Mouse (Mus musculus) gastrocnemius, adult 8-10 months (tissue): ENCODE measurements around the gene Mlph. TPM values are rescaled to one million over a fixed set of nuclear protein-coding genes. Genes with fewer than 3 reads are reported as not detected.

Experiments
- DNase-seq, 2 experiments: peaks; one replicate each; pipeline ENCODE4 v3.0.0; 2022; ENCODE audit warnings: low spot score in 2 of 2
- total RNA-seq, 4 experiments: library from RNA; stranded (reverse); gene quantifications; 2 replicates each; pipeline ENCODE4 v1.2.4; 2022

Gene Mlph
- total RNA-seq, result under 1 TPM; 0.27 to 0.54 (median 0.31) TPM

DNA sequence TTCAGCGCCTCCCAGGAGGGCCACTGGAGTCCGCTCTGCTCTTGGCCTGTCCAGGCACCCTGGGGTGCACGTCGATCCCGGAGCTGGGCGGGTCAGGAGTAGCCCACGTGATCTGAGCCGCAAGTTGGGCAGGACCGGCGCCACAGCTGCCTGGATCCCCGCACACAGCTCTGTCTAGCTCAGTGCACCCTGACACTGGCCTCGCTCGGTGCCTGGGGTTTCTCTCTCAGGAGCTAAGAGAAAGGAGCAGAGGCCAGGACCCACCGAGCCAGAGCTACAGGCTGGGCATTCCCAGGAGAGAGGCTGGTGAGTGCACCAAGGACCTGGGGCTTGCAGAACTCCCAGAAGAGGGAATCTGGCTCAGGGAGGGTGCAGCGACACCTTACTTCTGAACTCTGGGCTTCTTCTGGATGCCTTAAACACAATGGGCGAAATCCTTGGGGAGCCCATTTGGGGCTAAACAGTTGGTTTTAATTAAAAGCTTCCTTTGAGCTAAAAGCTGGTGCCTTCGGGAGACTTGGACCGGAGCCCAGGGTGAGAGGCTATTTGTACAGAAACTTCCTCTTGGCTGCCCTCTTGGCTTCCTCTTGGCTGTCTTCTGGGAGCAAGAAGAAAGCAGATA, at the start of gene Mlph:
Gene Mlph, plus strand, starts transcription at position 138 of the 622 bp plus-strand sequence.
- DNase-seq, result no peak

DNA sequence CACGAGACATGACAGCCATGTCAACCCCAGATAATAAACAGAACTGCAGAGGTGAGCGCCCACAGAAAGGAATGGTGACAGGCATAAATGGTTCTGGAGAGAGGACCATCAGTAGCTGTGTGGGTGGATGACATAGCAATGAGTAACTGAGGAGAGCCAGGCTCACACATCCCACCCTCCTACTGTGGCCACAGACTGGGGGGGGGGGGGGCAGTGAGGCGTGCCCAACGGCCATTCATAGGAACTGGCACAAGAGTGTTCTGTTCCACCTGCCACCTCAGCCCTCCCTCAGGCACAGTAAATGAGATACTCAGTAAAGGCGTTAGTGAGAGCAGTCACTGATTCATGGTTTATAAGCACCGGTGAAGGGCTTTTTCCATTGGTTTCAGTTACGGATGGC, 48.2 kb upstream of the Mlph start:
- DNase-seq, result no peak

GRCm38 (mm10) chr1:90870581-90870980, 44.3 kb upstream of the Mlph start:
- DNase-seq, result no peak

- DNase-seq, result no peak
Observed at GRCm38 (mm10) chr1:90875371-90875770, 39.5 kb upstream of the Mlph start.

GRCm38 (mm10) chr1:90875961-90876360, 38.9 kb upstream of the Mlph start:
- DNase-seq, result no peak

GRCm38 (mm10) chr1:90876486-90877270, 38.2 kb upstream of the Mlph start:
- DNase-seq, result no peak

GRCm38 (mm10) chr1:90885771-90886460, 29.0 kb upstream of the Mlph start:
- DNase-seq, result no peak

DNA sequence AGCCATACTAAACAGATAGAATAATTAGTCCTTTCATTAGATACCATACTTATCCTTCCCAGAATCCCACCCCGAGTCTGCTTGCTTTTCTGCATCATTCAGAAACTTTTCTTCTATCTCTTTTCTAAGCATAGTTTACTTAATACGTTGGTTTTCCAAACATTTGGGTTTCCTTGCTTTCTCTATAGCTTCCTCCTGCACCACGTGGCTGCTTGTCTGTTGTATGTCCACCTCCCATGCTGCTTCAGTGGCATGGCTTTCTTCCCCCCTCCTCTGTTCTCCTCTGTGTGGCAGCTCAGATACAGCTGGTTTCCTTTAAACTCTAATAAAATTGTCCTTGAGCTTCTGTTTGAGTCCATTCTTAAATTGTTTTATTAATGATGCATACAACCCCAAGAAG, 20.4 kb upstream of the Mlph start:
- no peak for DNase-seq

DNA sequence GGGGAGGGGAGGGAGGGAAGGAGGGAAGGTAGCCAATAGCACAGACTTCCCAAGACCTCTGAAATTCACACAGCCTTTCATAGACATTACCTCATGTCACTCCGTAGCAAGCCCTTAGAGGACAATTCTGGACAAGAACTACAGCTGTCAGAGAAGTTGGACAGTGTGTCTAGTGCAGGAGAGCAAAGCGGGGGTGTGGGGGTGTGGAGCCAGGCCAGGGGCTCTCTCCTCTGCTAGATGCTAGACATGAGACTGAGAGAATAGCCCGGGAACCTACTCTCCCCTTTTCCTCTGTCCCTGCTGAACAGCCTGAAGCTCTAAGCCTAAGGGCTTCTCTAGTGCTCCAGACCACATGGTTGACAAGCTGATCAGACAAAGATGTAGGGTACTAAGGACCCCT, 19.9 kb upstream of the Mlph start:
- DNase-seq, result no peak

- no peak for DNase-seq
Observed at GRCm38 (mm10) chr1:90896281-90896680, 18.6 kb upstream of the Mlph start.

DNA sequence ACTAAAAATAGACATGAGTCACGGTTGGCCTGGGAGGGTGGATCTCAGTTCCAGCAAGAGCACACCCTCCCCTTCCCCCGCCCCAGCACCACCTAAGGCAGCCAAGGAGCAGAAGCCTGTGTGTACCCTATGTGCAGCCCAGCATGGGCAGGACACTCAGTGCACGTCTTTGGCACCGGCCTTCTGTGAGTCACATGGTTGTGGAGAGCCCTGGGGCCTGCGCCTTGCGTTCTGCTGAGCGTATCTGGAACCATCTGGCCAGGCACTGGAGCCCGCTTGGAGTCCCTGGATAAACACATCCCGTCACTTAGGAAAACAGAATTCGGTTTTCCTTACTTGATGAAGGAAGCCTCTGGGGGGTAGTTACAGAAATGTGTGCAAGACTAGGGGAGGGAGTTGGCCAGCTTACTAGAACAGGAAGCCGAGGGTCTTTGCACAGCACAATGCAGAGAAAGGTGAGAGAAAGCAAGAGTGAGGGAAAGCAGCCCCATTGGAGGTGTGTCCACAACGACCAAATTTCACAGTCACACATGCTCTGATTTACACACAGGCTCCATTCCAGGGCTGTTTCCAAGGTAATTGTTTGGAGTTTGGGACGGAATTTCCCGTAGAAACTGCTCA, 18.0 kb upstream of the Mlph start:
- DNase-seq, result peak; percentile 74 to 84

DNA sequence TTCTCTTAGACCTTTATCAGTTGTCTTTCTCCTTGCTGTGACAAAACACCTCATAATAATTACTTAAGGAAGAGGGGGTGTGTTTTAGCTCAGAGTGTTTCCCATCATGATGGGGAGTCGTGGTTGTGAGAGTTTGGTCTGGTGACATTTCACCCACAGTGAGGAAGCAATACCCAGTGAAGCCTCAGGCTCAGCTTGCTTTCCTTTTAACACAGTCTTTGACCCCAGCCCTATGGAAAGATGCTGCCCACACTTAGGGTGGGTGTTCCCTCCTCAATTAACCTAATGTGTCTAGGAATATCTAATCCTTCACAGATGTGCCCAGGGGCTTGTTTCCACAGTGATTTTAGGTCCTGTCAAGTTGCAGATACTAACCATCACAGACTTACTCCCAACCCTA, 16.9 kb upstream of the Mlph start:
- DNase-seq, result no peak

- DNase-seq, result no peak
Observed at GRCm38 (mm10) chr1:90899816-90900215, 15.1 kb upstream of the Mlph start.

- no peak for DNase-seq
Observed at GRCm38 (mm10) chr1:90900406-90900805, 14.5 kb upstream of the Mlph start.

DNA sequence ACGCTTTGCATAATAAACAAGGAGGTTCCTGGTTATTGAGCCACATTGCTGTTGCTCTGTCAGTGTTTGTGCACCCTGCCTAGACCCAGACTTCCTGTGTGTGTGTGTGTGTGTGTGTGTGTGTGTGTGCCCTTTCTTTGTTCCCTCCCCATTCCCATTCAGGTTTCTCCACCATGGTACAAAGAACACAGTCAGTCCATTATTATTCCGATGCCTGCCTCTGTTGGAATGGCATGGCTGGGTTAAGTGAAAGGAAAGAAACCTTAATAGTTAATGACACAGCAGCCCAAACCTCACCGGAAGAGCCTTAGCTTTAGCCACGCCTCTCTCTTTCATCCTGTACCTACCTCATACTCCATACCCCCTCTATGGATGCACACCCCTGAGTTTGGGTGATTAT, 13.6 kb upstream of the Mlph start:
- DNase-seq, result no peak

GRCm38 (mm10) chr1:90901681-90902208, 13.1 kb upstream of the Mlph start:
- no peak for DNase-seq

- DNase-seq, result no peak
Observed at GRCm38 (mm10) chr1:90902751-90903150, 12.1 kb upstream of the Mlph start.

- no peak for DNase-seq
Observed at GRCm38 (mm10) chr1:90903211-90903945, 11.5 kb upstream of the Mlph start.

DNA sequence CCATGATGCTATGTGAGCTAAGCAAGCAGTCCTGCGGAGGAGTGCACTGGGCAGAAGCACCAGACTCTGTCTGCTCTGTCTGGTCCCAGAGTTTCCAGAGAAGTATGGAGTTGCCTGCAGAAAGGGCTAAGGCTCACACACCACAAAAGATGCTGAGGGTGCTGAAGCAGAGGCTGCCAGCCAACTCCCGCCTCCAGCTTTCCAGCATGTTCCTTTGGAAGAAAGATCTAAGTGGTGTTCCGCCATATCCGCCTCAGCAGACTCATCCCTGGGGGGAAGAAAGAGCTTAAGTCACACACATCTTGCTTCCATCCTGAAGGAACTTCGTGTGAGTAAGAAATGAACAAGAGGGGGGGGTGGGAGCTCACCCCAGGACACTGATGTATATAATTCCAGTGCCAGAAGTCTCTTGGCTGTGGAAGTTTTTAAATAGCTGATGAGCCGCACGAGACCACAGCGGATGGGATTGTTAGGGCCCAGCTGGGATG, 10.9 kb upstream of the Mlph start:
- no peak for DNase-seq

GRCm38 (mm10) chr1:90904729-90905404, 10.0 kb upstream of the Mlph start:
- DNase-seq, result no peak
